Mouse (Mus musculus) embryonic facial prominence, embryonic 14.5 days (tissue): ENCODE data around the gene Olfr1109. TPM values are rescaled to one million over a fixed set of nuclear protein-coding genes. Genes with fewer than 3 reads are reported as not detected.

Experiments used
- ATAC-seq: fragments of 200-750 bp; cut with Nextera tagmentation; 2 replicates; pipeline ENCODE4 v1.8.0; 2017; ENCODE audit warnings: low read depth, moderate number of reproducible peaks, moderate TSS enrichment
- DNase-seq: peaks from one replicate; pipeline ENCODE4 v3.0.0-alpha.2; 2015; ENCODE audit warnings: low spot score
- H3K27ac ChIP-seq: fragments of 300-500 bp; sonication (generic); replicated peaks from 2 replicates; pipeline ENCODE4 v1.5.1; 2014; ENCODE audit warnings: low read depth, mild to moderate bottlenecking, low read length, moderate library complexity
- H3K27me3 ChIP-seq: fragments of 300-500 bp; sonication (generic); replicated peaks from 2 replicates; pipeline ENCODE4 v1.6.1; 2014; ENCODE audit warnings: low read length; ENCODE audit not compliant: control insufficient read depth, insufficient read depth
- H3K36me3 ChIP-seq: fragments of 300-500 bp; sonication (generic); 2 replicates; pipeline ENCODE4 v1.6.1; 2014; ENCODE audit warnings: low read length, mixed read lengths; ENCODE audit not compliant: control insufficient read depth, insufficient read depth
- H3K4me1 ChIP-seq: fragments of 300-500 bp; sonication (generic); 2 replicates; pipeline ENCODE4 v1.6.1; 2014; ENCODE audit warnings: antibody characterized with exemption, low read length; ENCODE audit not compliant: control insufficient read depth, insufficient read depth
- H3K4me2 ChIP-seq: fragments of 300-500 bp; sonication (generic); 2 replicates; pipeline ENCODE4 v1.6.1; 2014; ENCODE audit warnings: low read depth, mild to moderate bottlenecking, low read length, moderate library complexity, mixed read lengths
- H3K4me3 ChIP-seq: fragments of 300-500 bp; sonication (generic); 2 replicates; pipeline ENCODE4 v1.5.1; 2014; ENCODE audit warnings: low read depth, mild to moderate bottlenecking, low read length
- H3K9ac ChIP-seq: fragments of 300-500 bp; sonication (generic); 2 replicates; pipeline ENCODE4 v1.6.1; 2014; ENCODE audit warnings: low read depth, mild to moderate bottlenecking, low read length, moderate library complexity, mixed read lengths
- H3K9me3 ChIP-seq: fragments of 300-500 bp; sonication (generic); 2 replicates; pipeline ENCODE4 v1.6.1; 2016; ENCODE audit warnings: low read length; ENCODE audit not compliant: control insufficient read depth
- WGBS: fragments of 180-500 bp; shearing (Covaris S2); extraction: QIAGEN DNeasy Blood & Tissue Kit; methylation state at CpG from one replicate; pipeline ENCODE4 v1.1.7; 2014; 5-methylcytosine and 5-hydroxymethylcytosine counted together
- polyA plus RNA-seq: library from polyadenylated mRNA; unstranded; fragments of >200 nt; fragmentation: Nextera tagmentation; extraction: Ambion mirVana; gene quantifications from 2 replicates; pipeline ENCODE4 v1.2.1, GENCODE M21; 2014

Gene Olfr1109
- not detected in 2 replicates for polyA plus RNA-seq

DNA sequence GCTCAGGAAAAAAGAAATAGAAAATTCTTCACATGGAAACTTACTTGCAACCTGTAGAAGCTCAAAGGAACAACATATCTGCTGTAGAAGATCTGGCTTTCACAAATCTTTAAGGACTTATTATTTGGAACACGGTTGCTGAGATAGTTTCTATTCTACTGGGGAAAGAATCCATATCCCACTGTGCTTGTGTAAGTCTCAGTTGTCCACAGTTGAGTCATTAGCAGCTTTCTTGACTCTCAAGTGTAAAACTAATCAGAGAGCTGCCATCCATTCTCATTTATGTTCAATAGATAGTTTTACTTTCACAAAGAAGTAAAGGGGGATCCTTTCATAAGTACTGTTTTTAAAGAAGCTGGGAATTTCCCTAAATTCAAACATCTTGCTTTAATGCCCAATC is at the start of gene Olfr1109:
TSS of gene Olfr1109 (minus strand) at position 101 of the 400 bp plus-strand sequence.
- H3K4me2 ChIP-seq = no peak within 1 kb of the TSS
- H3K4me1 ChIP-seq = no peaks in the 10 kb centered on the region
- H3K9me3 ChIP-seq = no peaks in the 10 kb centered on the region
- no peak within 1 kb of the TSS for H3K4me3 ChIP-seq
- no peak within 1 kb of the TSS for H3K9ac ChIP-seq
- 67% methylated on average over 1 of the region's 1 CpGs for WGBS
- H3K27me3 ChIP-seq = no peaks in the 10 kb centered on the region
- H3K36me3 ChIP-seq = no peaks in the 10 kb centered on the region
- no peak for DNase-seq
- ATAC-seq = no peak
- no peak within 1 kb of the TSS for H3K27ac ChIP-seq

DNA sequence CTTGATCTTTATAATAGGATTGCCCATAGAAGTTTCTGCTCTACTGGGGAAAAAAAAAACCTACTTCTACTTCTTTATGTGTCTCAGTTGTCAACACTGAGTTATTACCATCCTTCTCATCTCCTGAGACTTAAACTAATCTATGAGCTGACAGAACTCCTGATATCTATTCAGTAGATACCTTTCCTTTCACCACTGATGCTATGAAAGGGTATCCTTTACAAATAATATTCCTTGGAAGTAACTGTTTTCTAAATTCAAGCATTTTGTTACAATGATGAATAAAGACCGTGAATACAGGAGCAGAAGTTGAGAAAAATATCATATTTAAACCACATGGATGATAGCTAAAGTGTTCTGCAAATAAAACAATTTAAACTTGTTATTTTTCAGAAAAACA is 44.4 kb upstream of the Olfr1109 start, which contains the start of gene Olfr1110:
TSS of gene Olfr1110 (minus strand) at position 101 of the 400 bp plus-strand sequence.
- no peaks in the 10 kb centered on the region for H3K4me1 ChIP-seq
- H3K9ac ChIP-seq = no peak within 1 kb of the TSS
- no peaks in the 10 kb centered on the region for H3K27me3 ChIP-seq
- no peaks in the 10 kb centered on the region for H3K36me3 ChIP-seq
- no peak within 1 kb of the TSS for H3K4me3 ChIP-seq
- no peak within 1 kb of the TSS for H3K4me2 ChIP-seq
- DNase-seq (no peak), ATAC-seq (no peak)
- no peak within 1 kb of the TSS for H3K27ac ChIP-seq
- no peaks in the 10 kb centered on the region for H3K9me3 ChIP-seq
- 77% methylated on average over 1 of the region's 1 CpGs for WGBS

DNA sequence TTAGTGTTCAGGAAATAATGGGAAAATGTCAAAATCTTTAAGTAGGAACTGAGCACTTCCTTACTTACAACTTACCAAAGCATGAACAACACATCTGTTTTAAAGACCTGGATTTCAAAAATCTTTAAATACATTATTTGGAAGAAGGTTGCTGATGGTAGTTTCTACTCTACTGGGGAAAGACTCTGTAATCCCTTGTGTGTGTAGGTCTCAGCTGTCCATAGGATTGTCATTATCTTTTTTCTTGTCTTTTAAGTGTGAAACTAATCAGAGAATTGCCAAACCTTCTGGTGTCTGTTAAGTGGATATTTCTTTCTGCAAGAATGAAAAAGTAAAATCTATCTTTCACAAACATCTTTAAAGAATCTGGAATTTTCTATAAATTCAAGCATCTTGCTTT is 18.7 kb upstream of the Olfr1109 start, which contains the start of gene Olfr259:
TSS of gene Olfr259 (minus strand) at position 101 of the 400 bp plus-strand sequence.
- Histone ChIP-seq H3K4me2 (no peak within 1 kb of the TSS), H3K4me3 (no peak within 1 kb of the TSS), H3K9me3 (no peaks in the 10 kb centered on the region), H3K36me3 (no peaks in the 10 kb centered on the region), H3K4me1 (no peaks in the 10 kb centered on the region), H3K9ac (no peak within 1 kb of the TSS), H3K27me3 (no peaks in the 10 kb centered on the region), H3K27ac (no peak within 1 kb of the TSS)
- no peak for DNase-seq
- ATAC-seq = no peak

DNA sequence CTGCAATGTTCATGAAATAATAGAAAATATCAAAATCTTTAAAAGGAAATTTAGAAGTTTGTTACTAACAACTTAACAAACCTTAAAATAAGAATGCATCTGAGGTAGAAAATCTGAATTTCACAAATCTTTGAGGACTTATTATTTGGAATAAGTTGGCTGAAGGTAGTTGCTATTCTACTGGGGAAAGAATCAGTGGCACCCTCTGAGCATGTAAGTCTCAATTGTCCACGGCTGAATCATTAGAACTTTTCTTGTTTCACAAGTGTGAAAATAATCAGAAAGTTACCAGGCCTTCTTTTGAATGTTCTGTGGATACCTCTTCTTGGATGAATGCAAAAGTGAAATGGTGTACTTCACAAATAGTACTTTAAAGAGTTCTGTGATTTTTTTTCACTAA is 20.1 kb downstream of the Olfr1109 start, which contains the start of gene Olfr1107:
TSS of gene Olfr1107 (minus strand) at position 101 of the 400 bp plus-strand sequence.
- ATAC-seq = no peak
- Histone ChIP-seq H3K36me3 (no peaks in the 10 kb centered on the region), H3K4me3 (no peak within 1 kb of the TSS), H3K27me3 (no peaks in the 10 kb centered on the region), H3K4me2 (no peak within 1 kb of the TSS), H3K27ac (no peak within 1 kb of the TSS), H3K9ac (no peak within 1 kb of the TSS), H3K4me1 (no peaks in the 10 kb centered on the region), H3K9me3 (no peaks in the 10 kb centered on the region)
- 83% methylated on average over 1 of the region's 1 CpGs for WGBS
- no peak for DNase-seq

DNA sequence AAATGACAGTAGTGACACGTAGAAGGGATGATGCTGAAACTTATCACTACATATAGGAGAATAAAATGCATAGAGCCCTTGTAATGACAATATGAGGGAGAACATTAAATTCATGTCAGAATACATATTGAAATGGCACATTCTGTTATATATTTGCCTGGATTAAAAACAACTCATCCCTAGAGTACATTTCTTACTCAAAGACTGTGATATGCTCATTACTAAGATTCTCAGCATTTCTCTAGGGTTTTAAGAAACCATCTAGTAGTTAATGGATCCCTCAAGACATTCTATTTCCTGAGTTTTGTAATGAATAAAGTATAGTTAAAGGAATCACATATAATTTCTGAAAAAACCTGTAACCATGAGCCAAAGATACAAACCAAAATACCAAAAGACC is 43.6 kb downstream of the Olfr1109 start, which contains the start of gene Olfr1106:
TSS of gene Olfr1106 (minus strand) at position 101 of the 400 bp plus-strand sequence.
- Histone ChIP-seq H3K4me2 (no peak within 1 kb of the TSS), H3K4me1 (no peaks in the 10 kb centered on the region), H3K9ac (no peak within 1 kb of the TSS), H3K27me3 (no peaks in the 10 kb centered on the region), H3K27ac (no peak within 1 kb of the TSS), H3K9me3 (no peaks in the 10 kb centered on the region), H3K36me3 (no peaks in the 10 kb centered on the region), H3K4me3 (no peak within 1 kb of the TSS)
- 57% methylated on average over 1 of the region's 1 CpGs for WGBS
- DNase-seq (no peak), ATAC-seq (no peak)

Other genes with a start within 250 kb of the Olfr1109 start
- gene Olfr1095, start 244.3 kb downstream of the Olfr1109 start, polyA plus RNA-seq = not detected in 2 replicates
- gene Gm13723, start 221.2 kb downstream of the Olfr1109 start, polyA plus RNA-seq = not detected in 2 replicates
- gene Olfr1097, start 203.8 kb downstream of the Olfr1109 start, polyA plus RNA-seq = 0.05 TPM in 1 of 2 replicates, not detected in the other
- gene Olfr1098, start 171.5 kb downstream of the Olfr1109 start, polyA plus RNA-seq = 0.06 TPM in 1 of 2 replicates, not detected in the other
- not detected in 2 replicates for gene Olfr1099, start 135.3 kb downstream of the Olfr1109 start, polyA plus RNA-seq
- not detected in 2 replicates for gene Olfr1100, start 116.1 kb downstream of the Olfr1109 start, polyA plus RNA-seq
- not detected in 2 replicates for gene Olfr1101, start 104.8 kb downstream of the Olfr1109 start, polyA plus RNA-seq
- gene Olfr1102, start 97.6 kb downstream of the Olfr1109 start, polyA plus RNA-seq = not detected in 2 replicates
- 0.24 TPM in 1 of 2 replicates, not detected in the other for gene Olfr1104, start 68.9 kb downstream of the Olfr1109 start, polyA plus RNA-seq
- gene Olfr1105, start 59.5 kb downstream of the Olfr1109 start, polyA plus RNA-seq = 0.18 TPM in 1 of 2 replicates, not detected in the other
- not detected in 2 replicates for gene Olfr1106, start 43.7 kb downstream of the Olfr1109 start, polyA plus RNA-seq
- gene Olfr1107, start 20.2 kb downstream of the Olfr1109 start, polyA plus RNA-seq = not detected in 2 replicates
- gene Olfr259, start 18.6 kb upstream of the Olfr1109 start, polyA plus RNA-seq = not detected in 2 replicates
- 0.06 TPM in 1 of 2 replicates, not detected in the other for gene Olfr1110, start 44.3 kb upstream of the Olfr1109 start, polyA plus RNA-seq
- gene Olfr1111, start 56.6 kb upstream of the Olfr1109 start, polyA plus RNA-seq = not detected in 2 replicates
- gene Olfr1112, start 91.8 kb upstream of the Olfr1109 start, polyA plus RNA-seq = not detected in 2 replicates
- not detected in 2 replicates for gene Olfr1113, start 113.0 kb upstream of the Olfr1109 start, polyA plus RNA-seq
- 0.21 and 0.25 TPM in 2 replicates for gene Olfr1115, start 152.0 kb upstream of the Olfr1109 start, polyA plus RNA-seq
- not detected in 2 replicates for gene Olfr1116, start 171.5 kb upstream of the Olfr1109 start, polyA plus RNA-seq
- not detected in 2 replicates for gene Olfr1118, start 211.6 kb upstream of the Olfr1109 start, polyA plus RNA-seq